Mouse (Mus musculus): ENCODE data around the gene Acsbg1.

GRCm38 (mm10) chr9:54658773-54659172 lies 2.9 kb downstream of the Acsbg1 start:
- TF ChIP-seq CTCF (IDR thresholded peaks at IDR 0.05; ENCODE audit: control insufficient read depth, insufficient read depth, insufficient replicate concordance, low read depth, low read length) (no peak), POLR2A (IDR thresholded peaks at IDR 0.05; ENCODE audit: control insufficient read depth, low read depth, low read length) (no peak; the same call in 1 of the 2 replicates)
